Mouse (Mus musculus): ENCODE data around the gene Ckap2.

- TF ChIP-seq CTCF (IDR thresholded peaks at IDR 0.05; ENCODE audit: low read depth) (no peak), EP300 (IDR thresholded peaks at IDR 0.05; ENCODE audit: low read depth) (no peak)
Measured at GRCm38 (mm10) chr8:22193432-22194010, 7.9 kb upstream of the Ckap2 start.
